Mouse (Mus musculus): ENCODE measurements at regions not wholly inside any gene's neighbourhood (a gene's known extent, or its start where the extent isn't known, plus 50 kb on each side); places are given as distances from the start of the nearest gene placed in this dataset.
A peak's percentile ranks its signal among the peaks of the same experiment; 100 is the strongest.

GRCm38 (mm10) chr13:34468132-34468748 is 123.3 kb upstream of the Slc22a23 start:
- Histone ChIP-seq H3K36me3 (ENCODE audit: control insufficient read depth, insufficient read depth, low read length) (no peaks in the 10 kb centered on the region), H3K9me3 (ENCODE audit: control insufficient read depth, low read length) (no peaks in the 10 kb centered on the region), H3K4me3 (ENCODE audit: low read depth, low read length) (no peak overlapping the region), H3K4me2 (ENCODE audit: low read depth) (no peak overlapping the region), H3K27ac (ENCODE audit: low read depth, low read length) (no peak overlapping the region), H3K27me3 (ENCODE audit: control insufficient read depth, insufficient read depth, low read length) (no peaks in the 10 kb centered on the region), H3K4me1 (ENCODE audit: control insufficient read depth, insufficient read depth, low read length) (0 out of 2 replicates have a peak, but pooled peaks cover 6% of the 10 kb centered on the region), H3K9ac (ENCODE audit: low read length) (no peak overlapping the region)
- WGBS = 74% methylated on average over 3 of the region's 3 CpGs
- DNase-seq (ENCODE audit: low spot score) (no peak), ATAC-seq (ENCODE audit: insufficient read depth, low FRiP score, low TSS enrichment) (no peak)

DNA sequence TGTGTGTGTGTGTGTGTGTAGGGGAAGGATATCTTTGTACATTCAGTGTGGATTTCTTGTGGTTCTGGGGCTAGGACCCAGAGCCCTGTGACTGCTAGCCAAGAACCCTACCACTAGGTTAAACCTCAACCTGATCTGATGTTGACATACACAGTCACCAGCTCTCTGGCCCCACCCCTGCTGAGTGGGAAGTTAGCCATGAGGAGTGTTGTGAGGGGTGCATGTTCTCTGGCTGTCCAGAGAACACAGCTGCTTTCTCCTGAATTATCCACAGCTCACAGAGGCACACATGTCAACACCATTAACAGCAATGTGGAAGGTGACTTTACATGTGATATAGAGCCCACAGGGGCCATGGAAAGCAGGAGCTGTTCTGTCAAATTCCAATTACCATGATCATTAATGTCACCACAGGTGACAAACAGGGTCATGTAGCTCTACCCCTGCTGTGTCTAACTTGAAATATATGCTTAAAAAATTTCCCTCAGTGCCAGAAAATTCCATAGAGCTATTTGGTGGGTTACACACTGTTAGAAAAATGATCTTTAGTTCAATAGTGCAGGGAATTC is 121.0 kb upstream of the Slc22a23 start:
- H3K9ac ChIP-seq (ENCODE audit: low read length) = no peak overlapping the region
- H3K36me3 ChIP-seq (ENCODE audit: control insufficient read depth, insufficient read depth, low read length) = no peaks in the 10 kb centered on the region
- H3K4me2 ChIP-seq (ENCODE audit: low read depth) = no peak overlapping the region
- no peaks in the 10 kb centered on the region for H3K27me3 ChIP-seq (ENCODE audit: control insufficient read depth, insufficient read depth, low read length)
- H3K4me1 ChIP-seq (ENCODE audit: control insufficient read depth, insufficient read depth, low read length) = 0 out of 2 replicates have a peak, but pooled peaks cover 6% of the 10 kb centered on the region
- ATAC-seq (ENCODE audit: insufficient read depth, low FRiP score, low TSS enrichment) (no peak), DNase-seq (ENCODE audit: low spot score) (peak; percentile 35)
- H3K4me3 ChIP-seq (ENCODE audit: low read depth, low read length) = no peak overlapping the region
- H3K9me3 ChIP-seq (ENCODE audit: control insufficient read depth, low read length) = no peaks in the 10 kb centered on the region
- no peak overlapping the region for H3K27ac ChIP-seq (ENCODE audit: low read depth, low read length)

DNA sequence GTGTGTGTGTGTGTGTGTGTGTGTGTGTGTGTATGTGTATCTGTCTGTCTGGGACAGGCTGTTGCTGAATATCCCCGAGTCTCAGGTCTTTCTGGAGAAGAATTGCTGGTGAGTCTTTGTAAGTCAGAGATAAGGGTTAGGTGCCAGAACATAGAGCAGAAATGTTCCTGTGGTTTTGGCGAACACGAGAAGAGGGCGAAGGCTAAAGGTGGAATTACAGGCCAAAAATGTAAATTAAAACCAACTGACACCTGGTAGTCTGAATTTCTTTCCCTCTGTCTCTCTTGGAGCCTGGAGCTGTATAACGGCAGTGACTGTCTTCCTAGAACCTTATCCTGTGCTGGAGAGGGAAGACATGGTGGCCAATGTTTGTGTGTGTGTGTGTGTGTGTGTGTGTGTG is 120.5 kb upstream of the Slc22a23 start:
- Histone ChIP-seq H3K9me3 (ENCODE audit: control insufficient read depth, low read length) (no peaks in the 10 kb centered on the region), H3K4me2 (ENCODE audit: low read depth) (no peak overlapping the region), H3K9ac (ENCODE audit: low read length) (no peak overlapping the region), H3K4me1 (ENCODE audit: control insufficient read depth, insufficient read depth, low read length) (0 out of 2 replicates have a peak, but pooled peaks cover 6% of the 10 kb centered on the region), H3K27ac (ENCODE audit: low read depth, low read length) (no peak overlapping the region), H3K4me3 (ENCODE audit: low read depth, low read length) (no peak overlapping the region), H3K27me3 (ENCODE audit: control insufficient read depth, insufficient read depth, low read length) (no peaks in the 10 kb centered on the region), H3K36me3 (ENCODE audit: control insufficient read depth, insufficient read depth, low read length) (no peaks in the 10 kb centered on the region)
- WGBS = 77% methylated on average over 5 of the region's 5 CpGs
- DNase-seq (ENCODE audit: low spot score) (no peak), ATAC-seq (ENCODE audit: insufficient read depth, low FRiP score, low TSS enrichment) (no peak)

DNA sequence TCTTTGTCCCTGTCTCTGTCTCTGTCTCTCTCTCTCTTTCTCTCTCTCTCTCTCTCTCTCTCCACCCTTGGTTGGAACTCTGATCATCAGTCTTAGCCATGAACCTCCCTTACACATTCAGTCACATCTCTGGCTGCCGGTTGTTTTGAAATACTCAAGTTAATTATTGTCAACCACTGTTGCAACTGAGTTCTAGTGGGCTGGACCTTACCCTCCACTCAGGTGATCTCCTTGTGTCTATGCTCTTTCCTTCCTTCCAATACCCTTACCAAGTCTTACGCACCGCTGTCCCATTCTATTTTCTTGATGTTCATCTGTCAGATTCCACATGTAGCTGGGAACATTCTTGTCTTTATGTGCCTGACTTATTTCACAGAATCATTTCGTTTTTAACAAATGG is 119.2 kb upstream of the Slc22a23 start:
- no peak overlapping the region for H3K4me3 ChIP-seq (ENCODE audit: low read depth, low read length)
- 87% methylated on average over 4 of the region's 4 CpGs for WGBS
- no peak for ATAC-seq (ENCODE audit: insufficient read depth, low FRiP score, low TSS enrichment)
- no peak overlapping the region for H3K4me2 ChIP-seq (ENCODE audit: low read depth)
- no peak overlapping the region for H3K27ac ChIP-seq (ENCODE audit: low read depth, low read length)
- H3K9ac ChIP-seq (ENCODE audit: low read length) = no peak overlapping the region
- 0 out of 2 replicates have a peak, but pooled peaks cover 6% of the 10 kb centered on the region for H3K4me1 ChIP-seq (ENCODE audit: control insufficient read depth, insufficient read depth, low read length)
- no peaks in the 10 kb centered on the region for H3K27me3 ChIP-seq (ENCODE audit: control insufficient read depth, insufficient read depth, low read length)
- no peak for DNase-seq (ENCODE audit: low spot score)
- no peaks in the 10 kb centered on the region for H3K36me3 ChIP-seq (ENCODE audit: control insufficient read depth, insufficient read depth, low read length)
- H3K9me3 ChIP-seq (ENCODE audit: control insufficient read depth, low read length) = no peaks in the 10 kb centered on the region

- H3K27me3 ChIP-seq (ENCODE audit: control insufficient read depth, insufficient read depth, low read length) = no peaks in the 10 kb centered on the region
- H3K4me1 ChIP-seq (ENCODE audit: control insufficient read depth, insufficient read depth, low read length) = 0 out of 2 replicates have a peak, but pooled peaks cover 3% of the 10 kb centered on the region
- 63% methylated on average over 2 of the region's 2 CpGs for WGBS
- DNase-seq (ENCODE audit: low spot score) (no peak), ATAC-seq (ENCODE audit: insufficient read depth, low FRiP score, low TSS enrichment) (no peak)
- H3K27ac ChIP-seq (ENCODE audit: low read depth, low read length) = no peak overlapping the region
- no peak overlapping the region for H3K4me3 ChIP-seq (ENCODE audit: low read depth, low read length)
- no peak overlapping the region for H3K4me2 ChIP-seq (ENCODE audit: low read depth)
- no peaks in the 10 kb centered on the region for H3K9me3 ChIP-seq (ENCODE audit: control insufficient read depth, low read length)
- H3K36me3 ChIP-seq (ENCODE audit: control insufficient read depth, insufficient read depth, low read length) = no peaks in the 10 kb centered on the region
- H3K9ac ChIP-seq (ENCODE audit: low read length) = no peak overlapping the region
These were observed 118.0 kb upstream of the Slc22a23 start for GRCm38 (mm10) chr13:34462808-34463511.

GRCm38 (mm10) chr13:34462206-34462807 is 117.3 kb upstream of the Slc22a23 start:
- Histone ChIP-seq H3K27ac (ENCODE audit: low read depth, low read length) (no peak overlapping the region), H3K9ac (ENCODE audit: low read length) (no peak overlapping the region), H3K4me2 (ENCODE audit: low read depth) (no peak overlapping the region), H3K9me3 (ENCODE audit: control insufficient read depth, low read length) (no peaks in the 10 kb centered on the region), H3K27me3 (ENCODE audit: control insufficient read depth, insufficient read depth, low read length) (no peaks in the 10 kb centered on the region), H3K36me3 (ENCODE audit: control insufficient read depth, insufficient read depth, low read length) (no peaks in the 10 kb centered on the region), H3K4me3 (ENCODE audit: low read depth, low read length) (no peak overlapping the region), H3K4me1 (ENCODE audit: control insufficient read depth, insufficient read depth, low read length) (0 out of 2 replicates have a peak, but pooled peaks cover 3% of the 10 kb centered on the region)
- ATAC-seq (ENCODE audit: insufficient read depth, low FRiP score, low TSS enrichment) (no peak), DNase-seq (ENCODE audit: low spot score) (no peak)
- 86% methylated on average over 6 of the region's 6 CpGs for WGBS

- Histone ChIP-seq H3K4me1 (ENCODE audit: control insufficient read depth, insufficient read depth, low read length) (0 out of 2 replicates have a peak, but pooled peaks cover 1% of the 10 kb centered on the region), H3K36me3 (ENCODE audit: control insufficient read depth, insufficient read depth, low read length) (no peaks in the 10 kb centered on the region), H3K27ac (ENCODE audit: low read depth, low read length) (no peak overlapping the region), H3K9ac (ENCODE audit: low read length) (no peak overlapping the region), H3K9me3 (ENCODE audit: control insufficient read depth, low read length) (no peaks in the 10 kb centered on the region), H3K4me2 (ENCODE audit: low read depth) (no peak overlapping the region), H3K4me3 (ENCODE audit: low read depth, low read length) (no peak overlapping the region), H3K27me3 (ENCODE audit: control insufficient read depth, insufficient read depth, low read length) (no peaks in the 10 kb centered on the region)
- ATAC-seq (ENCODE audit: insufficient read depth, low FRiP score, low TSS enrichment) = no peak
- no peak for DNase-seq (ENCODE audit: low spot score)
- WGBS = 66% methylated on average over 4 of the region's 4 CpGs
These were observed 116.0 kb upstream of the Slc22a23 start for GRCm38 (mm10) chr13:34460969-34461368.

DNA sequence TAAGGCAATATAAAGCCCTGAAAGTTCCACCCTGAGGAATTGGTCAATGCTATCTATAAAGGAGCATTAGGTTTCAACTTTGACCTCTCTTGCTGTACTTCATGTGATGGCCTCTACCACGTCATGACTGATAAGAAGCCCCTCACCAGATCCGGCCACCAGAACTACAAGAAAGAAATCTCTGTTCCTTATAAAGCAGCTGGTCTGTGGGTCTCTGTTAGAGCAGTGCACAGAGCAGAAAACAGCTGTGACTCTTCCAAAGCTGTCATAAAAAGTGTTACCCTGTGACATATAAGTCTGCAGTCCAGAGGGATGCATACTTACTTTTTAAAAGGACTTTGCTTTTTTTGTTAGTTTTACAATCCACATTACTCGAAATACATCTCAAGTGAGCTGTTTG is 111.1 kb upstream of the Slc22a23 start:
- 71% methylated on average over 3 of the region's 3 CpGs for WGBS
- Histone ChIP-seq H3K9me3 (ENCODE audit: control insufficient read depth, low read length) (no peaks in the 10 kb centered on the region), H3K4me3 (ENCODE audit: low read depth, low read length) (no peak overlapping the region), H3K27ac (ENCODE audit: low read depth, low read length) (no peak overlapping the region), H3K4me2 (ENCODE audit: low read depth) (no peak overlapping the region), H3K27me3 (ENCODE audit: control insufficient read depth, insufficient read depth, low read length) (no peaks in the 10 kb centered on the region), H3K36me3 (ENCODE audit: control insufficient read depth, insufficient read depth, low read length) (no peaks in the 10 kb centered on the region), H3K9ac (ENCODE audit: low read length) (no peak overlapping the region), H3K4me1 (ENCODE audit: control insufficient read depth, insufficient read depth, low read length) (no peaks in the 10 kb centered on the region)
- DNase-seq (ENCODE audit: low spot score) (no peak), ATAC-seq (ENCODE audit: insufficient read depth, low FRiP score, low TSS enrichment) (no peak)
